Mouse (Mus musculus) C2C12 (cell line): ENCODE results near the gene Ropn1l.

ENCODE experiments used
- CEBPB ChIP-seq: IDR thresholded peaks from one replicate; pipeline ENCODE4 v1.6.1; 2011; ENCODE audit warnings: low read depth, mild to moderate bottlenecking, control low read depth, moderate library complexity
- CTCF ChIP-seq: IDR thresholded peaks from one replicate; pipeline ENCODE4 v1.5.1; 2011; ENCODE audit not compliant: control insufficient read depth, insufficient read depth, insufficient read length
- FOSL1 ChIP-seq: IDR thresholded peaks from one replicate; pipeline ENCODE4 v1.8.0; 2011; ENCODE audit warnings: mild to moderate bottlenecking, low read length; ENCODE audit not compliant: poor library complexity, insufficient read depth, severe bottlenecking
- MAX ChIP-seq: IDR thresholded peaks from one replicate; pipeline ENCODE4 v1.6.1; 2011; ENCODE audit warnings: mild to moderate bottlenecking, control low read depth
- MYOD1 ChIP-seq: IDR thresholded peaks from one replicate; pipeline ENCODE4 v1.6.1; 2011; ENCODE audit warnings: low read depth; ENCODE audit not compliant: control insufficient read depth, insufficient read length
- USF1 ChIP-seq: IDR thresholded peaks from one replicate; pipeline ENCODE4 v1.6.1; 2011; ENCODE audit warnings: low read depth, mild to moderate bottlenecking, control low read depth, moderate library complexity

GRCm38 (mm10) chr15:31395986-31396385 is 57.6 kb downstream of the Ropn1l start:
- TF ChIP-seq CTCF, result no peak
- no peak for TF ChIP-seq MAX
- no peak for TF ChIP-seq USF1
- no peak for TF ChIP-seq CEBPB
- TF ChIP-seq MYOD1, result no peak
- TF ChIP-seq FOSL1, result no peak
